33 mouse cellular contexts compared by ENCODE assay signal in the genomic region with DNA sequence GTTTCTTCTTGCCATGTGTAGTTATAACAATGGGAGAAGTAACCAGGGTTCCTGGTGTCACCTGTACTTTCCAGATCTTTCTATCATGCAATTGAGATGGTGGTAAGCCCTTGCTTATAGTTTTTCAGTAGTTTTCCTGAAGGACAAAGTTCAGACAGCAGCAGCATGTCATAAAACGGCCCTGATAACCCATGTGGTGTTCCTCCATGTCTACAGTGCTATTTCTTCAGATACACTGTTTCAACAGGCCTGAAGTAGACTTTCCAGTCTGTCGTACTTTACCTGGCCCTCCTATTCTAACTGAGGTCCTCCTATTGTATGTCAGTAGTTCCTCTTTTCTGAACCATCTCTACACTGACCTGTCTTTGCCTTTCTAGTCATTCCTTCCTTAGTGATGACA. TPM values are rescaled to one million over a fixed set of nuclear protein-coding genes. Genes with fewer than 3 reads are reported as not detected.
"Had no signal": no experiment of that assay in that cellular context is flagged by ENCODE, and none has a peak within 500 bp of the region (broad histone marks: within the 10 kb centered on the region; RNA-seq: fewer than 3 reads in every experiment).

No protein-coding gene starts in this region.

- H3K4me2 ChIP-seq: heart, embryonic 11.5 days; heart, embryonic 12.5 days; heart, embryonic 13.5 days; heart, embryonic 15.5 days; hindbrain, embryonic 12.5 days; hindbrain, embryonic 13.5 days; hindbrain, embryonic 14.5 days; hindbrain, embryonic 15.5 days; kidney, embryonic 15.5 days had no signal

- H3K4me3 ChIP-seq: heart, embryonic 10.5 days; heart, embryonic 12.5 days; heart, embryonic 13.5 days; heart, embryonic 15.5 days; hindbrain, embryonic 10.5 days; hindbrain, embryonic 12.5 days; hindbrain, embryonic 13.5 days; hindbrain, embryonic 15.5 days; kidney, embryonic 15.5 days; layer of hippocampus, adult 2 months; left cerebral cortex, adult 2 months had no signal

- H3K27me3 ChIP-seq: heart, embryonic 12.5 days; heart, embryonic 13.5 days; heart, embryonic 15.5 days; hindbrain, embryonic 12.5 days; hindbrain, embryonic 13.5 days; hindbrain, embryonic 15.5 days; kidney, embryonic 15.5 days had no signal

- ATAC-seq: hindbrain, embryonic 16.5 days; hindbrain, postnatal 0 days; inflammation-experienced regulatory T-cells, adult 6 months had no signal

- H3K27ac ChIP-seq: heart, embryonic 10.5 days; heart, embryonic 13.5 days; heart, embryonic 15.5 days; hindbrain, embryonic 10.5 days; hindbrain, embryonic 12.5 days; hindbrain, embryonic 13.5 days; hindbrain, embryonic 14.5 days; hindbrain, embryonic 15.5 days; hindbrain, postnatal 0 days; kidney, embryonic 15.5 days; kidney, postnatal 0 days; layer of hippocampus, adult 2 months; left cerebral cortex, adult 2 months had no signal

- H3K9ac ChIP-seq: heart, embryonic 12.5 days; heart, embryonic 13.5 days; heart, embryonic 15.5 days; hindbrain, embryonic 12.5 days; hindbrain, embryonic 13.5 days; hindbrain, embryonic 14.5 days; hindbrain, embryonic 15.5 days; kidney, embryonic 15.5 days had no signal

- H3K4me1 ChIP-seq: heart, embryonic 10.5 days; heart, embryonic 12.5 days; heart, embryonic 15.5 days; hindbrain, embryonic 10.5 days; hindbrain, embryonic 12.5 days; hindbrain, embryonic 13.5 days; hindbrain, embryonic 15.5 days; kidney, embryonic 15.5 days had no signal

- H3K9me3 ChIP-seq: heart, embryonic 10.5 days; heart, embryonic 12.5 days; heart, embryonic 13.5 days; heart, embryonic 15.5 days; hindbrain, embryonic 10.5 days; hindbrain, embryonic 12.5 days; hindbrain, embryonic 13.5 days; hindbrain, embryonic 15.5 days; kidney, embryonic 15.5 days had no signal

- H3K36me3 ChIP-seq: heart, embryonic 10.5 days; heart, embryonic 12.5 days; heart, embryonic 13.5 days; heart, embryonic 15.5 days; hindbrain, embryonic 10.5 days; hindbrain, embryonic 12.5 days; hindbrain, embryonic 13.5 days; hindbrain, embryonic 15.5 days; kidney, embryonic 15.5 days had no signal

- DNase-seq: heart, postnatal 10 days; heart, postnatal 14 days; heart, postnatal 36 days; heart, postnatal 4 days; kidney, adult 11 months; kidney, adult 18-20 months; kidney, adult 2 months; kidney, adult 8-10 months; kidney, adult 9 months; kidney, postnatal 10 days; kidney, postnatal 14 days; kidney, postnatal 25 days; kidney, postnatal 36 days; kidney, postnatal 4 days; layer of hippocampus, adult 9-11 months; layer of hippocampus, postnatal 36 days had no signal

RNA-seq across cellular contexts. Expression of a gene that starts 16.3 kb away (rescaled TPM):
- polyA plus RNA-seq: inflammation-experienced regulatory T-cells, adult 6 months had no signal
